Mouse (Mus musculus) bone marrow, adult 2 months (tissue): Measurements from ENCODE around the gene Gabbr2. TPM values are rescaled to one million over a fixed set of nuclear protein-coding genes. Genes with fewer than 3 reads are reported as not detected.

Experiments
- H3K27ac ChIP-seq: fragments of 200-500 bp; 2 replicates; pipeline ENCODE4 v1.5.1; 2012; ENCODE audit warnings: low read depth, mild to moderate bottlenecking, control low read depth, inconsistent platforms, low read length; ENCODE audit not compliant: control insufficient read depth, poor library complexity, insufficient read depth
- H3K4me1 ChIP-seq: fragments of 200-500 bp; 2 replicates; pipeline ENCODE4 v1.6.1; 2011; ENCODE audit warnings: low read length; ENCODE audit not compliant: control insufficient read depth, insufficient read depth
- H3K4me3 ChIP-seq: fragments of 200-500 bp; replicated peaks from 2 replicates; pipeline ENCODE3; 2011; ENCODE audit warnings: mild to moderate bottlenecking, low read depth, low read length, control low read depth; ENCODE audit not compliant: control insufficient read depth
- CTCF ChIP-seq: fragments of 200-500 bp; IDR thresholded peaks from 2 replicates; pipeline ENCODE4 v1.5.1; 2011; ENCODE audit warnings: low read length, control low read depth; ENCODE audit not compliant: control insufficient read depth, insufficient read depth
- POLR2A ChIP-seq: fragments of 200-500 bp; IDR thresholded peaks from 2 replicates; pipeline ENCODE4 v1.6.1; 2011; ENCODE audit warnings: low read depth, mild to moderate bottlenecking, control low read depth, low read length, borderline replicate concordance; ENCODE audit not compliant: control insufficient read depth
- WGBS: fragments of 180-500 bp; shearing (Covaris S2); methylation state at CpG from one replicate; pipeline ENCODE4 v1.1.7; 2018; 5-methylcytosine and 5-hydroxymethylcytosine counted together
- polyA plus RNA-seq: library from polyadenylated mRNA; stranded (reverse); fragments of >200 nt; gene quantifications from 2 replicates; pipeline ENCODE4 v1.2.4, GENCODE M21; 2011; ENCODE audit warnings: low replicate concordance; ENCODE audit not compliant: missing spikeins, insufficient read depth, insufficient read length

Gene Gabbr2
- polyA plus RNA-seq, 1 experiment, result 1.1 TPM

DNA sequence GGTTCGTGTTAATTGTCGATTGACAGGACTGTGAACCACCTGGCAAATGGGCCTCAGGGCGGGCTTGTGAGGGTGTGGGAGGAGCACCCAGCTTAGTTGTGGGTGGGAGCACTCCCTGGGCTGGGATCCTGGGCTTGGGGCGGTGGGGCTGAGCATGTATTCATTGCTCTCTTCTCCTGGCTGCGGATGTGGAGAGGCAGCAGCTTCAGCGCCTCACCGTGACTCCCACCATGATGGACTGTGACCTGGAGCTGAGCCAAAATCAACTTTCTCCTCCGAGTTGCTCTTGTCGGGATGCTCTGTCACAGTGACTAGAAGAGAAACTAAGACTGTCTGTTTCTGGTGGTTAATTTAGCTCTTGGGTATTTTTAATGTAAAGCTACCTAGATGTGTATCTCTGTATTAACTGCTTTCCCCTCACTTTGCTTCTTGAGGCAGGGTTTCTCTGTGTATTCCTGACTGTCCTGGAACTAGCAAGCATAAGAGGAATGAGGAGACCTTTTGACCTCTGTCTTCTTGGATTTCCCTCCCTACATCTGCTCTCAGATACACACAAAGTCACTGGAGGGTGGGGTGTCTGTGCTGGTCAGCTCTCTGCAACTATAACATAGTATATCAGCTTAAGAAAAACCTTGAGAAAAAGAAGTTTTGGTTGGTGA is 200.9 kb downstream of the Gabbr2 start:
- WGBS, result 62% methylated on average over 9 of the region's 9 CpGs
- peaks cover 1% of the 10 kb centered on the region; the same call in 1 of the 2 replicates for H3K4me1 ChIP-seq
- H3K4me3 ChIP-seq, result no peak overlapping the region
- TF ChIP-seq CTCF (no peak), POLR2A (no peak)
- H3K27ac ChIP-seq, result no peak overlapping the region

DNA sequence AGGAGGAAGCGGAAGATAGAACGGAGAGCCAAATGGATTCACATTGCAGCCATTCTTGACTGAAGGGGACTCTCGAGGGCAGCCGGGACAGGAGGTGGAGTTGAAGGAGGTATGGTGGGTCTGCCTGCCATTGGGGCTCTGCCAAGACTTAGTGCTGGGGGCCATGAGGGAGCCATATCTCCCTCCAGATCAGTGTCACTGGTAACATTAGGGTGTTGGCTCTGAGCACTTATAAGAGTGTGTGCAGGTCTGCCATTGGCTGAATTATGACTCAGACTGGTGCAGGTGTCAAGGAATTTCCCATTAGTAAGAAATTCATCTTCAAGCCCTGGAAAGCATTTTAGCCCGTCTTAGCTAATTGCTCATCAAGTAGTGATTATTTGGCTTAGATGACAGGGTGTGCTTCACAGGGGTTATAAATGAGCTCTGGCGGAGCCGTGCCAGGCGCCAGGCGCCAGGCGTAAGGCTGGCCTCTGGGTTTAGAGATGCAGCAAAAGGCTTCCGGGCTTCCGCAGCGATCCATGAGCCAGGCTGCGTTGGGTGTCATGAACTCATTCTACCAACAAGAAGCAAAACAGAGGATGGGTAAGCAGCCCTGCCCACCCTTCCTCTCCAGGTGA is 207.1 kb downstream of the Gabbr2 start:
- no peak for TF ChIP-seq POLR2A
- no peak for TF ChIP-seq CTCF
- Histone ChIP-seq H3K4me3 (no peak overlapping the region), H3K27ac (no peak overlapping the region), H3K4me1 (no peaks in the 10 kb centered on the region)
- 90% methylated on average over 14 of the region's 14 CpGs for WGBS

DNA sequence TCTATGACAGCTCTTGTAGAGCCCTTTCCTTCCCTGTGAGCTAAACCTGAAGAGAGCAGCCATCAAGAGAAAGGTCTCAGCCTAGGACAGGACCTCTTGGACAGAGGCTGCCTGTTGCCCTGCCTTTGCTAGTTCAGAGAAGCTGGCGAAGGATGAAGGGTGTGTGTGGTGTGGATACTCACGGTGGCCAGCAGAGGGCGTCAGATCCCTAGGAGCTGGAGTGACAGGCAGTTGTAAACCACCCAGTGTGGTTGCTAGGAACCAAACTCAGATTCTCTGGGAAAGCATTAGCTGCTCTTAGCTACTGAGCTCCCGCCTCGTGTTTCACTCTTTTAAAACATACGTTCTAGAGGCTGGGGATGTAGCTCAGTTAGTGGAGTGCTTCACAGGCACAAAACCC is 210.6 kb downstream of the Gabbr2 start:
- no peak for TF ChIP-seq POLR2A
- peak; percentile 80 for TF ChIP-seq CTCF
- Histone ChIP-seq H3K27ac (no peak overlapping the region), H3K4me1 (no peaks in the 10 kb centered on the region; the same call in 1 of the 2 replicates), H3K4me3 (no peak overlapping the region)
- 73% methylated on average over 6 of the region's 6 CpGs for WGBS

DNA sequence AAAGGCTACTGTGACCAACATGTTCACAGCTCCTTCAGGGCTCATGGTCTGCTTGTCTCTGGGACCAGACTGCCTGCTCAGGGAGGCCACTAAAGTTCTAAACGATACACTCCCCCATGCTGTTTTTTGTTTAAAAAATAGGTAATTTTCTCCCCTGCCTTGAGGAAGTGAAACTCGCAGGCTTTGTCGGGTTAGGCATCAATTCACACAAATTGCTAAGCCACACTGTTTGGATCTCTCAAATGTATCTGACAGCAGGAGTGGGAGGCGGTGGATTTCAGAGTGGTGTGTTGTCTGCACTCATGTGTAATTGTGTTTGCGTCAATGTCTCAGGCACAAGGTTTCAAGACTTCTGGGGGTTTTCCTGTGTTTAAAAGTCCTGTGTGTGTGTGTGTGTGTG is 215.7 kb downstream of the Gabbr2 start:
- Histone ChIP-seq H3K4me3 (no peak overlapping the region), H3K27ac (no peak overlapping the region), H3K4me1 (peaks cover 1% of the 10 kb centered on the region; the same call in 1 of the 2 replicates)
- no peak for TF ChIP-seq POLR2A
- TF ChIP-seq CTCF, result no peak
- WGBS, result 30% methylated on average over 5 of the region's 5 CpGs

DNA sequence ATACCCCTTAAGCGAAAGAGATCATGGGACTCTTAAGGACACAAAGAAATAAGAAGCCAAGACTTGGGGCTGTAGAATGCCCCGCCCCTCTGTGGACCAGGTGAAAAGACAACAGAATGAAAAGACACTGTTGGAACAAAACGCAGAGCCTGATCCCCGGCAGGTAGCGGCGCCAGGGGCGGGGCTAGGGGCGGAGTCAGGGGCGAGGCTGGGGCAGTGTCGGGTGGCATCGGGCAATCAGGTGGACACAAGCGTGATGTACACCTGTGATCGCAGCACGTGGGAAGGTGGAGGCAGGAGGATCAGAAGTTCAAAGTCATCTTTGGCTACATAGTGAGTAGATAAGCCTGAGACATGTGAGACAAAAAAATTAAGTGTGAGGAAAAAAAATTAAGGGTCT is 217.0 kb downstream of the Gabbr2 start:
- Histone ChIP-seq H3K4me3 (no peak overlapping the region), H3K27ac (no peak overlapping the region), H3K4me1 (peaks cover 2% of the 10 kb centered on the region; the same call in 1 of the 2 replicates)
- WGBS, result 65% methylated on average over 14 of the region's 14 CpGs
- no peak for TF ChIP-seq CTCF
- TF ChIP-seq POLR2A, result no peak

DNA sequence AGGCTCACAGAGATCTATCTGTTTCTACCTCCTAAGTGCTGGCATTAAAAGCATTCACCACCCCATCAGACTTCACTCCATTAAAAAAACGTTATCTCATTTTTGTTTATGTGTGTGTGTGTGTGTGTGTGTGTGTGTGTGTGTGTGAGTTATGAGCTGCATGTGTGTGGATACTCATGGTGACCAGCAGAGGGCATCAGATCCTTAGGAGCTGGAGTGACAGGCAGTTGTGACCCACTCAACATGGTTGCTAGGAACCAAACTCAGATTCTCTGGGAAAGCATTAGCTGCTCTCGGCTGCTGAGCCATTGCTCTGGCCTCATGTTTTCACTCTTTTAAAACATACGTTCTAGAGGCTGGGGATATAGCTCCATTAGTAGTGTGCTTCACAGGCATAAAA is 218.4 kb downstream of the Gabbr2 start:
- peaks cover 2% of the 10 kb centered on the region; the same call in 1 of the 2 replicates for H3K4me1 ChIP-seq
- TF ChIP-seq POLR2A, result no peak
- peak; percentile 33; the same call in 1 of the 2 replicates for TF ChIP-seq CTCF
- H3K4me3 ChIP-seq, result no peak overlapping the region
- no peak overlapping the region for H3K27ac ChIP-seq
- WGBS, result 83% methylated on average over 3 of the region's 3 CpGs

DNA sequence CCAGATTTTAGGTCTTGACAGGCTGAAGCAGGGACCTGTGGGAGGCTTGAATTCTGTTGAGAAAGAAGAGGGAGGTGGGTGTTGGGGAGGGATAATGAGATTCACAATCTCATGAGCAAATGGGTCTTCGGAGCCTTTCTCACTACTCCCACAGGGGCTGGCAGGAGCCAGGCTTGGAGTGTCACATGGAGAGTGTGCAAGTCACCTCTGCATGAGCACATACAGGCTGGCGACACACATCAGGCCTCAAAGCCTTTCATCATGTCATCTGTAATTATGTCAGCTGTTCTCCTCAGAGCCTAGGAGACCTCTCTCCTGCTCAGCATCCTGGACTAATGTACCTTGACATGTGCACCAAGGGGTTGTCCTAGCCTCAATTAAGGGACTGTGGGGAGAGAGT is 219.1 kb downstream of the Gabbr2 start:
- no peak overlapping the region for H3K4me3 ChIP-seq

DNA sequence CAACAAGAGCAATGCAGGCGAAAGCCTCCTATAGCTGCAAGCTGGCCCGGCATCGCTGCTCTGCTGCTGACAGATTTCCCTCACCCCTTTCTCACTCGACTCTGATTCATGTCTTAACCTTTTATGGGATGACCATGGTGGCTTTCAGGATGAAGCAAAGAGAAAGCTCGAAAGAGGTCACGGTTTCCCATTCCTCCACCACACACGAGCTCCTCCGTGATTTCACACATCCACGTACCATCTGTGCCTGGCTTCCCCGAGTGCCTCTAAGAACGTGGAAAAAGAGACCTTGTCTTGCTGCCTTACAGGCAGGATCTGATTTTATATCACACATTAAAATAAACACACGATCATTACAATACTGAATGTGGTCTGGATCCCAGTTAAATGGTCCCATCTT is 220.6 kb downstream of the Gabbr2 start:
- Histone ChIP-seq H3K4me1 (peaks cover 2% of the 10 kb centered on the region; the same call in 1 of the 2 replicates), H3K4me3 (no peak overlapping the region), H3K27ac (no peak overlapping the region)
- WGBS, result 87% methylated on average over 12 of the region's 12 CpGs
- no peak for TF ChIP-seq POLR2A
- no peak for TF ChIP-seq CTCF

More for the DNA sequence above, 219.1 kb downstream of the Gabbr2 start:
- 75% methylated on average over 2 of the region's 2 CpGs for WGBS
- TF ChIP-seq CTCF, result no peak
- TF ChIP-seq POLR2A, result no peak
- H3K27ac ChIP-seq, result no peak overlapping the region
- H3K4me1 ChIP-seq, result peaks cover 2% of the 10 kb centered on the region; the same call in 1 of the 2 replicates
